Mouse (Mus musculus) left cerebral cortex, adult 8-10 months (tissue): ENCODE results near the gene Nkg7. TPM values are rescaled to one million over a fixed set of nuclear protein-coding genes. Genes with fewer than 3 reads are reported as not detected.
A peak's percentile ranks its signal among the peaks of the same experiment; 100 is the strongest.
"Not testable (repeated sequence)": the region's sequence is repeated elsewhere in the genome, so short reads cannot be mapped to it uniquely, and the experiment has no call there.

Source experiments
- DNase-seq, 2 experiments: peaks; one replicate each; pipeline ENCODE4 v3.0.0; 2022; ENCODE audit warnings: low spot score in 2 of 2
- total RNA-seq, 4 experiments: library from RNA; stranded (reverse); gene quantifications; 2 replicates each; pipeline ENCODE4 v1.2.4; 2022

The Nkg7 gene
- total RNA-seq: not detected

GRCm38 (mm10) chr7:43436341-43437255 lies at the start of gene Nkg7:
Gene Nkg7 (plus strand): TSS chr7:43437073.
- no peak for DNase-seq

GRCm38 (mm10) chr7:43392349-43393121 lies 44.3 kb upstream of the Nkg7 start:
- DNase-seq: no peak

GRCm38 (mm10) chr7:43399501-43399900 lies 37.4 kb upstream of the Nkg7 start:
- no peak for DNase-seq

GRCm38 (mm10) chr7:43402718-43403117 lies 34.2 kb upstream of the Nkg7 start:
- no peak for DNase-seq

- no peak for DNase-seq
Measured at GRCm38 (mm10) chr7:43407573-43407972, 29.3 kb upstream of the Nkg7 start.

- no peak for DNase-seq
Measured at GRCm38 (mm10) chr7:43408131-43408553, 28.7 kb upstream of the Nkg7 start, which contains the start of gene Siglecg. Gene Siglecg (plus strand): TSS chr7:43408204.

GRCm38 (mm10) chr7:43409084-43409483 lies 27.8 kb upstream of the Nkg7 start:
- DNase-seq: no peak

GRCm38 (mm10) chr7:43411724-43412123 lies 25.1 kb upstream of the Nkg7 start:
- not testable (repeated sequence) for DNase-seq

GRCm38 (mm10) chr7:43417298-43417697 lies 19.6 kb upstream of the Nkg7 start:
- DNase-seq: no peak

GRCm38 (mm10) chr7:43422995-43423617 lies 13.8 kb upstream of the Nkg7 start:
- DNase-seq: peak; percentile 46 to 87

- no peak for DNase-seq
Measured at GRCm38 (mm10) chr7:43423991-43424625, 12.8 kb upstream of the Nkg7 start.

- DNase-seq: no peak
Measured at GRCm38 (mm10) chr7:43427406-43427805, 9.5 kb upstream of the Nkg7 start, which contains the start of gene Lim2. Gene Lim2 (plus strand): TSS chr7:43427670.

- no peak for DNase-seq
Measured at GRCm38 (mm10) chr7:43429500-43429899, 7.4 kb upstream of the Nkg7 start.

- no peak for DNase-seq
Measured at GRCm38 (mm10) chr7:43432891-43433290, 4.0 kb upstream of the Nkg7 start.

GRCm38 (mm10) chr7:43434676-43435075 lies 2.2 kb upstream of the Nkg7 start:
- no peak for DNase-seq

- no peak for DNase-seq
Measured at GRCm38 (mm10) chr7:43438611-43439010, 1.7 kb downstream of the Nkg7 start.

GRCm38 (mm10) chr7:43440482-43440881 lies 3.6 kb downstream of the Nkg7 start, which contains the start of gene Cldnd2:
Gene Cldnd2 (plus strand): TSS chr7:43440782.
- no peak for DNase-seq

GRCm38 (mm10) chr7:43441071-43441470 lies 4.2 kb downstream of the Nkg7 start:
- no peak for DNase-seq

GRCm38 (mm10) chr7:43442684-43443083 lies 5.8 kb downstream of the Nkg7 start:
- no peak for DNase-seq

GRCm38 (mm10) chr7:43443126-43443916 lies 6.4 kb downstream of the Nkg7 start:
- DNase-seq: peak; percentile 54 to 59
